Comparison of ENCODE assay signal across 31 mouse cellular contexts in genomic region chr10:92097562-92097961, GRCm38 (mm10).
A peak's percentile ranks its signal among the peaks of the same experiment; 100 is the strongest.
DNase-seq lines count a peak whose midpoint lies in the region; ATAC-seq and TF ChIP-seq lines count a peak whose summit lies in the region.
"Had no signal": no experiment of that assay in that cellular context is flagged by ENCODE, and none has a peak within 500 bp of the region (broad histone marks: within the 10 kb centered on the region; RNA-seq: fewer than 3 reads in every experiment).

No protein-coding gene starts in this region.

- no peak for TF ChIP-seq CTCF in midbrain, postnatal 0 days (IDR thresholded peaks at IDR 0.05)

- H3K4me2 ChIP-seq in midbrain, embryonic 12.5 days (replicated peaks), result no peak overlapping the region
- no peak overlapping the region for H3K4me2 ChIP-seq in midbrain, postnatal 0 days (ENCODE audit: low read depth, low read length, poor library complexity, severe bottlenecking)
- 0 out of 2 replicates have a peak overlapping the region, but pooled peaks have one; percentile 12 for H3K4me2 ChIP-seq in forebrain, embryonic 15.5 days (replicated peaks)
- H3K4me2 ChIP-seq: embryonic facial prominence, embryonic 13.5 days; heart, embryonic 15.5 days; hindbrain, embryonic 12.5 days; intestine, embryonic 15.5 days; limb, embryonic 13.5 days; liver, embryonic 11.5 days; lung, embryonic 15.5 days; neural tube, embryonic 15.5 days; stomach, embryonic 15.5 days had no signal

- H3K36me3 ChIP-seq in midbrain, embryonic 12.5 days, result peaks cover 5% of the 10 kb centered on the region; the same call in 1 of the 2 replicates
- no peaks in the 10 kb centered on the region for H3K36me3 ChIP-seq in midbrain, postnatal 0 days (ENCODE audit: insufficient read depth, low read length)
- no peaks in the 10 kb centered on the region for H3K36me3 ChIP-seq in forebrain, embryonic 15.5 days
- H3K36me3 ChIP-seq: embryonic facial prominence, embryonic 13.5 days; heart, embryonic 10.5 days; heart, embryonic 15.5 days; intestine, embryonic 15.5 days; limb, embryonic 13.5 days; lung, embryonic 15.5 days; stomach, embryonic 15.5 days had no signal

- no peak overlapping the region for H3K4me3 ChIP-seq in midbrain, embryonic 12.5 days
- no peak overlapping the region for H3K4me3 ChIP-seq in midbrain, postnatal 0 days (ENCODE audit: low read depth, low read length)
- H3K4me3 ChIP-seq in forebrain, embryonic 15.5 days, result no peak overlapping the region
- H3K4me3 ChIP-seq: embryonic facial prominence, embryonic 13.5 days; heart, embryonic 10.5 days; heart, embryonic 15.5 days; hindbrain, embryonic 12.5 days; intestine, embryonic 15.5 days; limb, embryonic 13.5 days; lung, embryonic 15.5 days; megakaryocyte, embryonic 14.5 days; neural tube, embryonic 15.5 days; stomach, embryonic 15.5 days had no signal

- H3K27ac ChIP-seq in midbrain, embryonic 12.5 days (replicated peaks), result no peak overlapping the region
- H3K27ac ChIP-seq in midbrain, postnatal 0 days (ENCODE audit: low read depth, low read length), result no peak overlapping the region
- no peak overlapping the region for H3K27ac ChIP-seq in forebrain, embryonic 15.5 days (replicated peaks)
- H3K27ac ChIP-seq: embryonic facial prominence, embryonic 13.5 days; heart, embryonic 10.5 days; heart, embryonic 15.5 days; hindbrain, embryonic 12.5 days; hindbrain, postnatal 0 days; intestine, embryonic 15.5 days; limb, embryonic 13.5 days; lung, embryonic 15.5 days; neural tube, embryonic 15.5 days; stomach, embryonic 15.5 days had no signal

- 6% methylated on average over 7 of the region's 7 CpGs for WGBS in midbrain, embryonic 12.5 days
- WGBS in midbrain, postnatal 0 days, result 14% methylated on average over 6 of the region's 7 CpGs
- WGBS in forebrain, embryonic 15.5 days, result 2% methylated on average over 7 of the region's 7 CpGs

- 0 out of 2 replicates have a peak, but pooled peaks have one; percentile 30 for ATAC-seq in midbrain, embryonic 12.5 days (ENCODE audit: low FRiP score, low read depth)
- no peak for ATAC-seq in midbrain, postnatal 0 days (ENCODE audit: low FRiP score)
- ATAC-seq in forebrain, embryonic 15.5 days (replicated peaks), result peak; percentile 63
- no peak for ATAC-seq in erythroid progenitor cell, adult 5-6 weeks (replicated peaks; ENCODE audit: low FRiP score, poor library complexity, severe bottlenecking)
- ATAC-seq: hindbrain, postnatal 0 days; intestine, embryonic 15.5 days had no signal

- intact Hi-C loops in left cerebral cortex, postnatal 25 days (cut with DNase I), result no loop called here

- peaks cover 6% of the 10 kb centered on the region for H3K4me1 ChIP-seq in midbrain, embryonic 12.5 days
- no peaks in the 10 kb centered on the region for H3K4me1 ChIP-seq in midbrain, postnatal 0 days (ENCODE audit: insufficient read depth, low read length)
- H3K4me1 ChIP-seq in forebrain, embryonic 15.5 days, result peaks cover 20% of the 10 kb centered on the region
- H3K4me1 ChIP-seq: embryonic facial prominence, embryonic 13.5 days; heart, embryonic 10.5 days; heart, embryonic 15.5 days; intestine, embryonic 15.5 days; limb, embryonic 13.5 days; lung, embryonic 15.5 days; megakaryocyte, embryonic 14.5 days; stomach, embryonic 15.5 days had no signal

- DNase-seq in midbrain, postnatal 0 days (ENCODE audit: low spot score), result no peak
- peak; percentile 46 for DNase-seq in brain, adult 2 months (ENCODE audit: low read depth, low spot score)
- no peak for DNase-seq in left cerebral cortex, postnatal 25 days (ENCODE audit: low spot score in 2 of 2)
- no peak for DNase-seq in adrenal gland, postnatal 36 days
- DNase-seq: adrenal gland, adult 8-10 months; B cell, adult 2 months; cerebellum, adult 11-12 months; cerebellum, adult 9-11 months; gastrocnemius, postnatal 25 days; heart, adult 11 months; kidney, adult 8-10 months; kidney, postnatal 10 days; layer of hippocampus, postnatal 36 days; lung, postnatal 4 days; retina, postnatal 1 day; right cerebral cortex, postnatal 14 days had no signal

- no peaks in the 10 kb centered on the region for H3K27me3 ChIP-seq in midbrain, embryonic 12.5 days
- no peaks in the 10 kb centered on the region for H3K27me3 ChIP-seq in midbrain, postnatal 0 days (ENCODE audit: insufficient read depth, low read length)
- 0 out of 2 replicates have a peak, but pooled peaks cover 9% of the 10 kb centered on the region for H3K27me3 ChIP-seq in forebrain, embryonic 15.5 days
- H3K27me3 ChIP-seq: embryonic facial prominence, embryonic 13.5 days; heart, embryonic 15.5 days; hindbrain, embryonic 12.5 days; intestine, embryonic 15.5 days; limb, embryonic 13.5 days; lung, embryonic 15.5 days; megakaryocyte, embryonic 14.5 days; neural tube, embryonic 15.5 days; stomach, embryonic 15.5 days had no signal

- no peaks in the 10 kb centered on the region for H3K9me3 ChIP-seq in midbrain, embryonic 12.5 days
- H3K9me3 ChIP-seq in midbrain, postnatal 0 days (ENCODE audit: low read length), result no peaks in the 10 kb centered on the region
- no peaks in the 10 kb centered on the region for H3K9me3 ChIP-seq in forebrain, embryonic 15.5 days
- H3K9me3 ChIP-seq: embryonic facial prominence, embryonic 13.5 days; heart, embryonic 10.5 days; heart, embryonic 15.5 days; hindbrain, embryonic 12.5 days; intestine, embryonic 15.5 days; limb, embryonic 13.5 days; lung, embryonic 15.5 days; neural tube, embryonic 15.5 days; stomach, embryonic 15.5 days had no signal

- H3K9ac ChIP-seq in midbrain, embryonic 12.5 days (replicated peaks), result no peak overlapping the region
- H3K9ac ChIP-seq in midbrain, postnatal 0 days (replicated peaks; ENCODE audit: low read length, poor library complexity, severe bottlenecking), result no peak overlapping the region
- H3K9ac ChIP-seq in forebrain, embryonic 15.5 days (replicated peaks), result no peak overlapping the region
- H3K9ac ChIP-seq: embryonic facial prominence, embryonic 13.5 days; heart, embryonic 15.5 days; hindbrain, embryonic 12.5 days; intestine, embryonic 15.5 days; limb, embryonic 13.5 days; lung, embryonic 15.5 days; neural tube, embryonic 15.5 days; stomach, embryonic 15.5 days had no signal

Comparison
In these comparisons a context has a peak if more than half of its experiments do, and no peak if none do; other contexts are left out.
1. ATAC-seq: peak in midbrain, embryonic 12.5 days (single experiment) and forebrain, embryonic 15.5 days (single experiment); none in midbrain, postnatal 0 days (single experiment) and erythroid progenitor cell, adult 5-6 weeks (single experiment).